Mouse (Mus musculus): ENCODE results near the gene Stx17. TPM values are rescaled to one million over a fixed set of nuclear protein-coding genes. Genes with fewer than 3 reads are reported as not detected.
A peak's percentile ranks its signal among the peaks of the same experiment; 100 is the strongest.

Stx17 gene
- total RNA-seq, 2 experiments from 2014 or later: 22.5 to 24.0 TPM

GRCm38 (mm10) chr4:48153229-48153628 is 28.5 kb downstream of the Stx17 start:
- DNase-seq (ENCODE audit: low spot score in 2 of 2): peak; percentile 7 to 88

GRCm38 (mm10) chr4:48155864-48156263 is 31.1 kb downstream of the Stx17 start:
- DNase-seq (ENCODE audit: low spot score in 2 of 2): no peak
- intact Hi-C loops (cut with DNase I): no loop called here

More at GRCm38 (mm10) chr4:48153229-48153628, 28.5 kb downstream of the Stx17 start:
- intact Hi-C loops (cut with DNase I): no loop called here

GRCm38 (mm10) chr4:48160386-48160785 is 35.7 kb downstream of the Stx17 start:
- no peak for DNase-seq (ENCODE audit: low spot score in 2 of 2)
- intact Hi-C loops (cut with DNase I): no loop called here

- intact Hi-C loops (cut with DNase I): no loop called here
- no peak for DNase-seq (ENCODE audit: low spot score in 2 of 2)
These were observed 39.1 kb downstream of the Stx17 start for GRCm38 (mm10) chr4:48163851-48164250.

- DNase-seq (ENCODE audit: low spot score in 2 of 2): no peak
- intact Hi-C loops (cut with DNase I): no loop called here
These were observed 51.0 kb downstream of the Stx17 start for GRCm38 (mm10) chr4:48175666-48176065.

- intact Hi-C loops (cut with DNase I): no loop called here
These were observed 56.2 kb downstream of the Stx17 start for GRCm38 (mm10) chr4:48180922-48181321.

GRCm38 (mm10) chr4:48181366-48181765 is 56.7 kb downstream of the Stx17 start:
- intact Hi-C loops (cut with DNase I): no loop called here
- no peak for DNase-seq (ENCODE audit: low spot score in 2 of 2)

More at GRCm38 (mm10) chr4:48180922-48181321, 56.2 kb downstream of the Stx17 start:
- no peak for DNase-seq (ENCODE audit: low spot score in 2 of 2)

GRCm38 (mm10) chr4:48182115-48182806 is 57.5 kb downstream of the Stx17 start:
- intact Hi-C loops (cut with DNase I): no loop called here

GRCm38 (mm10) chr4:48197925-48198324 is 73.2 kb downstream of the Stx17 start:
- DNase-seq (ENCODE audit: low spot score in 2 of 2): no peak
- intact Hi-C loops (cut with DNase I): no loop called here

More at GRCm38 (mm10) chr4:48182115-48182806, 57.5 kb downstream of the Stx17 start:
- no peak for DNase-seq (ENCODE audit: low spot score in 2 of 2)

GRCm38 (mm10) chr4:48198447-48198846 is 73.7 kb downstream of the Stx17 start:
- intact Hi-C loops (cut with DNase I): no loop called here
- DNase-seq (ENCODE audit: low spot score in 2 of 2): no peak

GRCm38 (mm10) chr4:48203564-48203963 is 78.8 kb downstream of the Stx17 start:
- DNase-seq (ENCODE audit: low spot score in 2 of 2): no peak
- intact Hi-C loops (cut with DNase I): no loop called here

- intact Hi-C loops (cut with DNase I): loop anchor here (1.0 kb wide), 1 partner anchor 156 kb away; no protein-coding TSS in a partner anchor
- peak; percentile 45 to 71 for DNase-seq (ENCODE audit: low spot score in 2 of 2)
These were observed 100.5 kb downstream of the Stx17 start for GRCm38 (mm10) chr4:48225173-48225572.

- peak in 1 of 2 experiments; percentile 21 for DNase-seq (ENCODE audit: low spot score in 2 of 2)
- intact Hi-C loops (cut with DNase I): loop anchor here (1.0 kb wide), 1 partner anchor 156 kb away; no protein-coding TSS in a partner anchor
These were observed 100.9 kb downstream of the Stx17 start for GRCm38 (mm10) chr4:48225604-48226003.

GRCm38 (mm10) chr4:48226800-48227199 is 102.1 kb downstream of the Stx17 start:
- intact Hi-C loops (cut with DNase I): no loop called here
- DNase-seq (ENCODE audit: low spot score in 2 of 2): no peak

Small RNA genes lying within 50 kb of the gene (microRNA-seq; reads per million reads assigned to microRNA genes)
- 0 reads per million in 2 experiments for gene Mir1958

Other genes starting within 250 kb of the Stx17 start
- gene Nr4a3, start 79.8 kb upstream of the Stx17 start, total RNA-seq (2021): 10 to 100 TPM; 22.0 to 26.3 TPM
- gene Erp44, start 154.6 kb downstream of the Stx17 start, total RNA-seq (2021): 10 to 100 TPM; 34.4 to 39.2 TPM
- gene Invs, start 154.8 kb downstream of the Stx17 start, total RNA-seq (2021): 10 to 100 TPM; 10.7 to 15.1 TPM

All from left cerebral cortex, postnatal 25 days (tissue).